Mouse (Mus musculus) liver, postnatal 0 days (tissue): ENCODE results near the gene Gh.

Source experiments
- CTCF ChIP-seq: sonication (generic); IDR thresholded peaks from 2 replicates; pipeline ENCODE4 v1.5.1; 2016; ENCODE audit warnings: antibody characterized with exemption, low read depth
- EP300 ChIP-seq: IDR thresholded peaks from 2 replicates; pipeline ENCODE4 v1.6.1; 2016; ENCODE audit warnings: antibody characterized with exemption, low read depth, mild to moderate bottlenecking

GRCm38 (mm10) chr11:106256775-106257174 lies 44.9 kb downstream of the Gh start:
- no peak for TF ChIP-seq CTCF
- TF ChIP-seq EP300: no peak
